Mouse (Mus musculus): ENCODE results near the gene Csn2. TPM values are rescaled to one million over a fixed set of nuclear protein-coding genes. Genes with fewer than 3 reads are reported as not detected.

The Csn2 gene
- not detected for total RNA-seq (2021)
- long read RNA-seq, experiment 1 = 0 reads
- long read RNA-seq, experiment 2 = 0 reads

DNA sequence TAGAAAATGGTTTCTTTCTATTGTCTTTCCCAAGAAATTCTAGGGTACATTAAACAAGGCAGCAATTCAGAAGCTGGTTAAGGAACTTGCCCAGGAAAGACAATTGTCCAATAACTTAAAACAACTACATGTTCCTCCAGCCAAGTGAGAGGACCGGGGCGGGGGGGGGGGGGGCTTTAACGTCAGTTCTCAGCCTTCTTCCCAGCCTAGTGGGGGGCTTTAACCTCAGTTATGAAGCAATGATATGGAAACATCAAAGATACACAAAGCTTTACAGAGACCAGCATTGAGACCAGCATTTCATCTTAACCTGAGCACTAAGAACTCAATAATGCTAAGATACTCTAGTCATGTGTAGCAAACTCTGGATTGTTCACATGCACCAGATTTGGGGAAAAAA lies at the start of gene Csn2:
Gene Csn2, minus strand, starts transcription at position 101 of the 400 bp plus-strand sequence.
- no peak for DNase-seq (ENCODE audit: low spot score in 2 of 2)

- no peak for DNase-seq (ENCODE audit: low spot score in 2 of 2)
Measured at GRCm38 (mm10) chr5:87734821-87735220, 35.4 kb upstream of the Csn2 start.

- DNase-seq (ENCODE audit: low spot score in 2 of 2) = no peak
Measured at GRCm38 (mm10) chr5:87705891-87706290, 6.5 kb upstream of the Csn2 start.

GRCm38 (mm10) chr5:87665908-87666307 lies 33.5 kb downstream of the Csn2 start, which contains the start of gene Csn1s1:
Gene Csn1s1 (plus strand): TSS chr5:87666208.
- DNase-seq (ENCODE audit: low spot score in 2 of 2) = no peak

DNA sequence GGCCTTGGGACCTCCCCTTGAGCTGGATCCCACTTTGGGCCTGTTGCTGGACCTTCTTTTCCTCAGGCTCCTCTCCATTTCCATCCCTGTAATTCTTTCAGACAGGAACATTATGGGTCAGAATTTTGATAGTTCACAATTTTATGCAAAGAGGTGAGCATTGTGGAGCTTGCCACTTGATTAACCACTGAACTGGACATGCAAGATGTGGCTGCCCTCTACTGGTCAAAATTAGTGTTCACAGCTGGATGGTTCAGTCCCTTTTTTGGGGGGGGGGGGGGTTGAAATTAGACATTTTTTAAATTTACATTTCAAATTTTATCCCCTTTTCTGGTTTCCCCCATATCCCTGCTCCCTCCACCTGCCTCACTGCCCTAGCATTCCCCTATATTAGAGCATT lies 56.6 kb downstream of the Csn2 start:
- DNase-seq (ENCODE audit: low spot score in 2 of 2) = no peak

Other genes starting within 250 kb of the Csn2 start
- not detected for gene Ugt2a2, start 217.4 kb downstream of the Csn2 start, total RNA-seq (2021)
- not detected for gene Gm43638, start 212.8 kb downstream of the Csn2 start, total RNA-seq (2021)
- gene Ugt2a1, start 208.8 kb downstream of the Csn2 start, total RNA-seq (2021) = not detected
- gene Sult1b1, start 161.4 kb downstream of the Csn2 start, total RNA-seq (2021) = not detected
- gene Sult1d1, start 130.6 kb downstream of the Csn2 start, total RNA-seq (2021) = under 1 TPM in 1 of 2 experiments, not detected in 1; 0.27 TPM
- 1 to 10 TPM in 1 of 2 experiments, under 1 TPM in 1; 0.66 to 6.0 TPM for gene Sult1e1, start 108.0 kb downstream of the Csn2 start, total RNA-seq (2021)
- gene Csn1s1, start 33.4 kb downstream of the Csn2 start, total RNA-seq (2021) = not detected
- not detected for gene Csn1s2a, start 74.9 kb upstream of the Csn2 start, total RNA-seq (2021)
- not detected for gene Csn1s2b, start 108.5 kb upstream of the Csn2 start, total RNA-seq (2021)
- gene Prr27, start 126.1 kb upstream of the Csn2 start, total RNA-seq (2021) = not detected
- gene Odam, start 185.4 kb upstream of the Csn2 start, total RNA-seq (2021) = not detected
- not detected for gene Csn3, start 225.9 kb upstream of the Csn2 start, total RNA-seq (2021)